Mouse (Mus musculus) subcutaneous adipose tissue, adult 2 months (tissue): Measurements from ENCODE around the gene Lpin3. TPM values are rescaled to one million over a fixed set of nuclear protein-coding genes. Genes with fewer than 3 reads are reported as not detected.

Source experiments
- polyA plus RNA-seq: library from polyadenylated mRNA; depleted of rRNA; stranded (reverse); fragments of >200 nt; gene quantifications from 2 replicates; pipeline ENCODE4 v1.2.3, GENCODE M21; 2012; ENCODE audit warnings: low replicate concordance; rRNA removed

Lpin3 gene
- 14.3 and 14.9 TPM in 2 replicates for polyA plus RNA-seq

DNA sequence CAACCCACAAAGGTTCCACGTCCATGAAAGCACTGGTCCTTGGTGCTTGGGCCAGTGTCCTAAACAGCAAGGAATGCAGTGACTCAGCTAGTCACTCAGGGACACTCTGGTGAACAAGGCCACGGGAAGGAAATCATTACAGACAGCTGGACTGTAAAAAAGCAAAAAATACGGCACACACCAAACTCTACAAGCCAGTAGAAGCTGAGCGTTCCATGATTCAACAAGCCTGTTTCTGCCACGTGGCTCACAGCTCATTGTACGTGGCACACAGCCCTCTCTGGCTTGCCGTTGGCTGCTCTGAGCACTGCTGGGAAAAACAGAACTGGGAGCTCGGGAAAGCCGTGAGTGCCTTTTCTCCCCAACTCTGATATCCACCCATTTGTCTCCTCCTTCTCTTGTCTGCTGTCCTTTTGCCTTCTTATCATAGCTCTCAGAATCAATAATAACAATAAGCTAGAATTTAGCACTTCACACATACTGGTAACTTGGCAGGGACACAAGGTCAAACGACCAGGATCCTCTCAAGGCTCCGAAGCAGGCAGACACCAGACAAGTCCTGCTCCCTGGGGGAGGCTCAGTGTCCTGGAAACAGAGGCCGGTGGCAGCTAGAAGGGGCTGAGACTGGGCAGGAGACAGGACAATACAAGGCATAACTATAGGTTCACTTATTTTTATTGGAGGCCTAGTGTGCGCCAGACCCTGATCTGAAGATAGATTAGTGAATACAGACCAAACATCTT lies at the start of gene Lpin3:
Lpin3 (plus strand) TSS at position 218 of the 743 bp plus-strand sequence.

DNA sequence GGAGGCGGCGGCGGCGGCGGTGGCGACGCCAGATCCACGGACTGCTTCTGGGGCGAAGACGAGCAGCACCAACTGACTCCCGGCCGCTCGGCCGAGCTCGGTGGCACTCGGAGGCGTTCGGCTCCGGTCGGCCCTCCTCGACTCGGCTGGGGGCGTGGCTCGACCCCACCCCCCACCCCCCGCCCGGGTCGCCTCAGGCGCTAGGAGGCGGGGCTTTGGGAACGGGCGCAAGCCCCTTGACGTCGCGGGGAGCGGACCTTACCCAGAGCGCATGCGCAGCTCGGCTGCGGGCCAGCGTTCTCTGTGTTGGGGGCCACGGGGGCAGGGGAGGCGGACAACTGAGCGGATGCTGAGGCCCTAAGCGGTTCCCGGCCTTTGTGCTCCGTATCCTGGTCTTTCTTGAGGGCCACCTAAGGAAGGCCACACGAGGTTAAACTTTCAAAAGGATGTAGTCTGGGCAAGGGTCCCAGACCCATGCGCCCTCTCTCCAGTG lies 7.5 kb upstream of the Lpin3 start, which contains the start of gene Zhx3:
Zhx3 (minus strand) TSS at position 109 of the 493 bp plus-strand sequence.

DNA sequence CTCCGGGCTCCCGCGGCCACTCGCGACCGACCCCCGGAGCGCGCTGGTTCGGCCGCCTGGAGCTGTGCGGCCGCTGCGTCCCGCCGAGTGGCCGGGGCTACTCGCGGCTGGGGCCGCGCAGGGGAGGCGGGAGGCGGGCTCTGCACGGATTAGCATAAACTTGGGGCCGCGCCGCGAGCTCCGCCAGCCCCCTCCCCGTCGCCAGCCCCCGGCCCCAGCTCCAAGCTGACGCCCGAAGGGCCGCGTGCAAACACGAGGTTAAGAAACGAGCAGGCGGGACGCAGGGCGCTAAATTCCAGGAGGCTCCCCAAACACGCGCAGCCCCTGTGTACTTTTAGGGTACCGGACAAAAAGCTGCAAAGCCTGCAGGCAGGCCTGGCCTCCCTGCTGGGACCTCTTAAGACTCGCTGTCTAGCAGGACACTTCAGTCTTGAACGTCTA lies 31.8 kb downstream of the Lpin3 start, which contains the start of gene Emilin3:
Emilin3 (minus strand) TSS at position 98 of the 441 bp plus-strand sequence.

Other genes with a start within 250 kb of the Lpin3 start
- gene Top1, start 234.8 kb upstream of the Lpin3 start, polyA plus RNA-seq, result 7.7 and 12.7 TPM in 2 replicates
- gene Plcg1, start 149.4 kb upstream of the Lpin3 start, polyA plus RNA-seq, result 88.2 and 107 TPM in 2 replicates
- gene Zhx3, start 7.7 kb upstream of the Lpin3 start, polyA plus RNA-seq, result 13.5 and 15.6 TPM in 2 replicates
- 0.86 TPM in 1 of 2 replicates, not detected in the other for gene Emilin3, start 31.7 kb downstream of the Lpin3 start, polyA plus RNA-seq
- 9.5 and 22.4 TPM in 2 replicates for gene Chd6, start 228.4 kb downstream of the Lpin3 start, polyA plus RNA-seq